Mouse (Mus musculus) midbrain, embryonic 16.5 days (tissue): ENCODE results near the gene S100a6. TPM values are rescaled to one million over a fixed set of nuclear protein-coding genes. Genes with fewer than 3 reads are reported as not detected.

ENCODE experiments used
- ATAC-seq: fragments of 200-750 bp; cut with Nextera tagmentation; 2 replicates; pipeline ENCODE4 v1.8.0; 2017; ENCODE audit warnings: moderate TSS enrichment
- H3K27ac ChIP-seq: fragments of 300-500 bp; sonication (generic); 2 replicates; pipeline ENCODE4 v1.5.1; 2014; ENCODE audit warnings: mild to moderate bottlenecking, low read length, mixed read lengths
- H3K27me3 ChIP-seq: fragments of 300-500 bp; sonication (generic); 2 replicates; pipeline ENCODE4 v1.6.1; 2014; ENCODE audit warnings: low read depth, low read length, mixed read lengths; ENCODE audit not compliant: control insufficient read depth, insufficient read depth
- H3K36me3 ChIP-seq: fragments of 300-500 bp; sonication (generic); 2 replicates; pipeline ENCODE4 v1.6.1; 2014; ENCODE audit warnings: mild to moderate bottlenecking, low read length, moderate library complexity, mixed read lengths; ENCODE audit not compliant: control insufficient read depth, insufficient read depth
- H3K4me1 ChIP-seq: fragments of 300-500 bp; sonication (generic); 2 replicates; pipeline ENCODE4 v1.6.1; 2014; ENCODE audit warnings: mild to moderate bottlenecking, low read length, mixed read lengths; ENCODE audit not compliant: control insufficient read depth, insufficient read depth
- H3K4me2 ChIP-seq: fragments of 300-500 bp; sonication (generic); 2 replicates; pipeline ENCODE4 v1.6.1; 2014; ENCODE audit warnings: mild to moderate bottlenecking, low read length, mixed read lengths
- H3K4me3 ChIP-seq: fragments of 300-500 bp; sonication (generic); 2 replicates; pipeline ENCODE4 v1.5.1; 2014; ENCODE audit warnings: low read depth, mild to moderate bottlenecking, low read length, moderate library complexity, mixed read lengths
- H3K9ac ChIP-seq: fragments of 300-500 bp; sonication (generic); 2 replicates; pipeline ENCODE4 v1.6.1; 2014; ENCODE audit warnings: low read depth, low read length, mixed read lengths
- H3K9me3 ChIP-seq: fragments of 300-500 bp; sonication (generic); replicated peaks from 2 replicates; pipeline ENCODE4 v1.6.1; 2014; ENCODE audit warnings: mild to moderate bottlenecking, low read length, mixed read lengths; ENCODE audit not compliant: control insufficient read depth, poor library complexity, severe bottlenecking
- WGBS: fragments of 180-500 bp; shearing (Covaris S2); extraction: QIAGEN DNeasy Blood & Tissue Kit; methylation state at CpG from one replicate; pipeline ENCODE4 v1.1.7; 2014; 5-methylcytosine and 5-hydroxymethylcytosine counted together
- polyA plus RNA-seq: library from polyadenylated mRNA; unstranded; fragments of >200 nt; fragmentation: Nextera tagmentation; extraction: Ambion mirVana; gene quantifications from 2 replicates; pipeline ENCODE4 v1.2.1, GENCODE M21; 2015

The S100a6 gene
- polyA plus RNA-seq, 1 experiment from 2014 or later = 19.3 TPM

DNA sequence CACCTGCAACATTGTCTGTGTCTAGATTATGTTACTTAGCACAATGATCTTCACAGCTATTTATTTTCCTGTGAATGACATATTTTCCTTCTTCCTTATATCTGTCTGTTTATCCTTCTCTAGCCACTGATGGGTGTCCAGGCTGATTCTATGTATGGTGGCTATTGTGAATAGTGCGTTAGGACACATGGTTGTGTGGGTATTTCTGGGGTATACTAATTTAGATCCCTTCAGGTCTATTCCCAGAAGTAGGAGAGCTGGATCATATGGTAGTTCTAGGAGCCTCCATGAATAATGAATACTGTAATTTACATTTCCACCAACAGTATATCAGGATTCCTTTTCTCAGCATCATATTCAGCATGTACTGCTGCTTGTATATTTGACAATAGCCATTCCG, 37.1 kb downstream of the S100a6 start:
- WGBS = 96% methylated on average over 2 of the region's 2 CpGs
- Histone ChIP-seq H3K9me3 (no peaks in the 10 kb centered on the region), H3K27ac (no peak overlapping the region), H3K4me1 (no peaks in the 10 kb centered on the region), H3K4me3 (no peak overlapping the region), H3K27me3 (no peaks in the 10 kb centered on the region), H3K9ac (no peak overlapping the region), H3K36me3 (no peaks in the 10 kb centered on the region), H3K4me2 (no peak overlapping the region)
- no peak for ATAC-seq

DNA sequence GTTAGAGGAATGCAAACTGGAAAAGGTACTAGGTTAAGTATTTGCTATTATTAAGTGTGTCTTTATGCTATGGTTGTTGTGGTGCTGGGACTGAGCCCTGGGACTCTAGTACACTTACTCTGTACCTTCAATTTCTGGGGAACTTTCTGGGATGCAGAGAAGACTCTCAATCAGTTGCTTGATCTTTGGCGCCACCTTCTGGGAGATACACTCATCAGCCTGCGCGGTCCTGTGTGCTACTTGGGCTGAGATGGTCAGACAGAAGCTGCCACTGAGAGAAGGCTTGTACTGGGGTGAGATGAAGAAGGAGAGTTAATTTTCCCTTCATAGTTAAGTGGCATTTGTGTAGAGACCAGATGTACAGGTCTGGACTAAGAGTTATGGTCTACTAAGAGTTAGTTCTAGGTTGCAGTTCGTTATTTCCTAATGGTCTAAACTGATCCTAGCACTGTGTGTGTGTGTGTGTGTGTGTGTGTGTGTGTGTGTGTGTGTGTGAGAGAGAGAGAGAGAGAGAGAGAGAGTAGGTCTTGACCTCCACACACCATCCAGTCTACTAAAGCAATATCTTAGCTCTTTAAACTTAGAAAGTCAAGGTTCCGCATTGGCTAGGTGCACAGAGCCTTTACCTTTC, 40.3 kb downstream of the S100a6 start:
- H3K9me3 ChIP-seq = no peaks in the 10 kb centered on the region
- H3K4me1 ChIP-seq = no peaks in the 10 kb centered on the region
- H3K4me2 ChIP-seq = no peak overlapping the region
- no peaks in the 10 kb centered on the region for H3K27me3 ChIP-seq
- ATAC-seq = peak; percentile 91
- H3K27ac ChIP-seq = no peak overlapping the region
- H3K9ac ChIP-seq = no peak overlapping the region
- no peaks in the 10 kb centered on the region for H3K36me3 ChIP-seq
- H3K4me3 ChIP-seq = no peak overlapping the region
- WGBS = 32% methylated on average over 5 of the region's 5 CpGs

GRCm38 (mm10) chr3:90653717-90654116, 41.0 kb downstream of the S100a6 start, which contains the start of gene S100a7a:
Gene S100a7a, plus strand, starts transcription at chr3:90654017.
- H3K36me3 ChIP-seq = no peaks in the 10 kb centered on the region
- H3K4me1 ChIP-seq = no peaks in the 10 kb centered on the region
- no peak for ATAC-seq
- no peak within 1 kb of the TSS for H3K9ac ChIP-seq
- H3K27me3 ChIP-seq = no peaks in the 10 kb centered on the region
- no peak within 1 kb of the TSS for H3K4me3 ChIP-seq
- no peak within 1 kb of the TSS for H3K4me2 ChIP-seq
- no peak within 1 kb of the TSS for H3K27ac ChIP-seq
- H3K9me3 ChIP-seq = no peaks in the 10 kb centered on the region

- WGBS = 79% methylated on average over 4 of the region's 4 CpGs
- no peaks in the 10 kb centered on the region for H3K4me1 ChIP-seq
These were observed 44.7 kb downstream of the S100a6 start for GRCm38 (mm10) chr3:90657405-90657804.

DNA sequence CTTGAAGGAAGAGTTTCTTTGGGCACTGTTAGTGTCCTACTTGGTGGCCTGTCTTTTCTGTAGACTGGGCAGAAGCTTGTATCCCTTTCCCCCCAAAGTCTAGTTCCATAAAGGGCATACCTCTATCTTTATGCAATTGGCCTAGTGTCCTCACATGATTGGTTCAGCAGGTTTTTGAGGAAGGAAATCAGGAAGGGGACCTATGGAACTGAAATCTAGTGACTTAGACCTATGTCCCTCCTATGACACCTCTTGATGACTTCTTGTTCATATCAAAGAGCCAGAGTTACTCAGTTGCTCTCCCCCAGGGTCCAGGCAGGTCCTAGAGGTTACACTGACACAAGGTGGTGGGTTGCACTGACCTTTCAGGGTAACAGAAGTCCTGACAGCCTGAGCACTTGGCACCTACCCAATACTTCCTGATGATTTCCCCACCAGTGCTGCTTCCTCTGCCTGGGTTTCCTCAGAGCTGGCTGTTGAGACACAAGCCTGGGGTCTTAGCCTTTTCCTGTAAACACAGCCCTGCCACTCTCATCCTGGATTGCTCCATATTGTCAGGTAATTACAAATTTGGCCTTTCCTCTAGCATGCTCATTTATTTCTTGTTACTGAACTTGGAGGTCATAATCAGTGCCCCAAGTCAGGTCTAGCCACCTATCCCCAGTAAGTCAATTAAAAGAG, 46.8 kb downstream of the S100a6 start:
- H3K9ac ChIP-seq = no peak overlapping the region
- no peaks in the 10 kb centered on the region for H3K4me1 ChIP-seq
- H3K4me2 ChIP-seq = no peak overlapping the region
- H3K27ac ChIP-seq = no peak overlapping the region
- no peaks in the 10 kb centered on the region for H3K36me3 ChIP-seq
- no peak for ATAC-seq
- no peaks in the 10 kb centered on the region for H3K9me3 ChIP-seq
- no peak overlapping the region for H3K4me3 ChIP-seq
- H3K27me3 ChIP-seq = no peaks in the 10 kb centered on the region

More at GRCm38 (mm10) chr3:90657405-90657804, 44.7 kb downstream of the S100a6 start:
- no peak overlapping the region for H3K4me3 ChIP-seq
- H3K36me3 ChIP-seq = no peaks in the 10 kb centered on the region
- no peaks in the 10 kb centered on the region for H3K27me3 ChIP-seq
- H3K27ac ChIP-seq = no peak overlapping the region
- no peak overlapping the region for H3K4me2 ChIP-seq
- no peaks in the 10 kb centered on the region for H3K9me3 ChIP-seq
- H3K9ac ChIP-seq = no peak overlapping the region
- no peak for ATAC-seq

DNA sequence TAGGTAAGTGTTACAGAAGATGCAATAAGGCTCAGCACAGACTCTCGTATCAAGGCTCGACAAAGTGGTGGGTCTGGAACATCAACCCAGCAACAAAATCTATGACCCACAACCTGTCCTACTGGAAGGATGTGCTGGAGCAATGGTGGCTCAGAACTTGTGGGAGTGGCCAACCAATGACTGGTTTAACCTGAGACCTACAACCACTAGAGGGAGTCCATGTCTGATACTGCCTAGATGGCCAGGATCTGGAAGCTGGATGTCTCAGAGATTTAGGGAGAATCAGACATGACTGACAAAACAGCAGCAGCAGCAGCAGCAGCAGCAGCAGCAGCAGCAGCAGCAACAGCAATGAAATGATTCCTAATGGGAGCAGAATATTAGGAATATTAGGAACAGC, 51.5 kb downstream of the S100a6 start:
- no peaks in the 10 kb centered on the region for H3K4me1 ChIP-seq
- no peak overlapping the region for H3K9ac ChIP-seq
- no peak overlapping the region for H3K4me2 ChIP-seq
- no peak for ATAC-seq
- H3K9me3 ChIP-seq = no peaks in the 10 kb centered on the region
- WGBS = 86% methylated on average over 2 of the region's 2 CpGs
- no peak overlapping the region for H3K27ac ChIP-seq
- H3K27me3 ChIP-seq = no peaks in the 10 kb centered on the region
- no peak overlapping the region for H3K4me3 ChIP-seq
- H3K36me3 ChIP-seq = no peaks in the 10 kb centered on the region

GRCm38 (mm10) chr3:90668846-90669245, 56.2 kb downstream of the S100a6 start, which contains the start of gene S100a8:
Gene S100a8, plus strand, starts transcription at chr3:90668978.
- H3K36me3 ChIP-seq = no peaks in the 10 kb centered on the region
- no peak within 1 kb of the TSS for H3K4me2 ChIP-seq
- 77% methylated on average over 8 of the region's 8 CpGs for WGBS
- no peak within 1 kb of the TSS for H3K4me3 ChIP-seq
- H3K27me3 ChIP-seq = no peaks in the 10 kb centered on the region
- H3K27ac ChIP-seq = no peak within 1 kb of the TSS
- H3K9ac ChIP-seq = no peak within 1 kb of the TSS
- H3K9me3 ChIP-seq = no peaks in the 10 kb centered on the region
- H3K4me1 ChIP-seq = no peaks in the 10 kb centered on the region
- ATAC-seq = no peak

Other genes starting within 250 kb of the S100a6 start
- 30.7 and 33.8 TPM in 2 replicates for gene Slc27a3, start 222.9 kb upstream of the S100a6 start, polyA plus RNA-seq
- gene Ints3, start 179.3 kb upstream of the S100a6 start, polyA plus RNA-seq = 30.8 and 31.7 TPM in 2 replicates
- 1.9 TPM in 2 replicates for gene Npr1, start 147.0 kb upstream of the S100a6 start, polyA plus RNA-seq
- 260 and 272 TPM in 2 replicates for gene Ilf2, start 136.8 kb upstream of the S100a6 start, polyA plus RNA-seq
- 85.1 and 86.6 TPM in 2 replicates for gene Snapin, start 121.8 kb upstream of the S100a6 start, polyA plus RNA-seq
- gene Chtop, start 103.4 kb upstream of the S100a6 start, polyA plus RNA-seq = 167 and 181 TPM in 2 replicates
- gene S100a1, start 98.5 kb upstream of the S100a6 start, polyA plus RNA-seq = 12.4 and 19.5 TPM in 2 replicates
- 7.6 and 8.9 TPM in 2 replicates for gene S100a13, start 98.4 kb upstream of the S100a6 start, polyA plus RNA-seq
- gene S100a14, start 86.0 kb upstream of the S100a6 start, polyA plus RNA-seq = not detected in 2 replicates
- 34.4 and 36.5 TPM in 2 replicates for gene S100a16, start 75.6 kb upstream of the S100a6 start, polyA plus RNA-seq
- gene S100a3, start 52.3 kb upstream of the S100a6 start, polyA plus RNA-seq = 0.16 TPM in 1 of 2 replicates, not detected in the other
- not detected in 2 replicates for gene S100a2, start 22.6 kb upstream of the S100a6 start, polyA plus RNA-seq
- 0.65 TPM in 1 of 2 replicates, not detected in the other for gene Gm42674, start 11.0 kb upstream of the S100a6 start, polyA plus RNA-seq
- gene S100a4, start 9.1 kb upstream of the S100a6 start, polyA plus RNA-seq = 0.53 TPM in 1 of 2 replicates, not detected in the other
- gene S100a5, start 4.4 kb upstream of the S100a6 start, polyA plus RNA-seq = not detected in 2 replicates
- 0.21 TPM in 1 of 2 replicates, not detected in the other for gene S100a7a, start 41.1 kb downstream of the S100a6 start, polyA plus RNA-seq
- 4.1 and 5.6 TPM in 2 replicates for gene S100a8, start 56.1 kb downstream of the S100a6 start, polyA plus RNA-seq
- gene S100a9, start 82.8 kb downstream of the S100a6 start, polyA plus RNA-seq = 2.3 and 4.6 TPM in 2 replicates
- gene Pglyrp4, start 114.0 kb downstream of the S100a6 start, polyA plus RNA-seq = not detected in 2 replicates
- gene Gm5849, start 165.0 kb downstream of the S100a6 start, polyA plus RNA-seq = not detected in 2 replicates